Mouse (Mus musculus): ENCODE measurements at regions not wholly inside any gene's neighbourhood (a gene's known extent, or its start where the extent isn't known, plus 50 kb on each side); places are given as distances from the start of the nearest gene placed in this dataset.

DNA sequence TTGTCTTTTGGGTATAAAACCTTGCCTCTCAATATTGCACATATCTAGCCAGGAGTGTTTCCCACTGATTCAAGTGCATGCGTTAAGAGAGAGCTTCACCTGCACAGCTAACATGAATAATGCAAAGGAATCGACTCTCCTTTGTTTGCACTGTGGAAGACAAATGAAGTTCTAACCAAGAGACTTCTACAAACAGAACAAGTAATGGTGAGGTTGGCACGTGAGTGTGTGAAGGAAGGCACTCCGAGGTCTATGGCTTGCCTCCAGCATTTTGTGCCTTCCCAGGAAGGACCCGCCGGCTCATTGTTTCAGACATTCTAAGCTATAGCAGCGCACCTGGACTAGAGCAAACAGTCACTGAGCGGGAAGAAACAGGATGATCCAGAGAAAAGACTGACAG, 238.5 kb upstream of the Gm5148 start:
- no peak for DNase-seq

DNA sequence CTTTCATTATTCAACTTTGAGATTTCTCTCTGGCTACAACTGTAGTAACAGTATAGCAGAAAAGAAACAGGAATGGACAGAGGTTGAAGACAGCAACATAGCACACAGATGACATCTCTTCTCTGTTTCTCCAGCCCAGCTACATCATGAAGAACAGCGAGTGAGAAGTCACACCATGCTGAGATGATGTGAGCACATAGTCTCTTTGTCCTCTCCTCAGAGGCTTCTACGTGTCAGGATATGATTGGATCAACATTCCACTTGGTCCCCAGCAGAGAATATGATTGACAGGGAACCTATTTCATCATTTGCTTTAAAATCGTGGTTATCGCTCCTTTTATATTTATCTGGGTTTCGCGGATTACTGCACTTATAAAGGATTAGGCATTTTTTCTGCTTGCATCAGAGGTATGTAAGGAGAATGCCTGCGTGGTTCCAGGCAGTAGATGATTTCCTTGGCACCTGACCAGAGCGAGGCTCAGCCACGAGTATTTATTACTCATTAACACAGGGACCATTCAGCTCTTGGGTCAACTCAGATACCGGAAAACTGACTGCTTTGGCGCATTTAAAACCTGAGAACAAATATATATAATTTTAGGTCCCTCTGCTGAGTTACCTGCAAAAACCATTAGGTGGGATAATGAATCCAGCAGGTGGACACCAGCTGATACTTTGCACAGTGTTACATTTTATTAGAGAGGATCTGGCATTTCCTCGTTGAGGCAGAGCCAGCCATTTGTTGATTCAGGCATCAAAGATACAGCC, 237.9 kb upstream of the Gm5148 start:
- DNase-seq = no peak

DNA sequence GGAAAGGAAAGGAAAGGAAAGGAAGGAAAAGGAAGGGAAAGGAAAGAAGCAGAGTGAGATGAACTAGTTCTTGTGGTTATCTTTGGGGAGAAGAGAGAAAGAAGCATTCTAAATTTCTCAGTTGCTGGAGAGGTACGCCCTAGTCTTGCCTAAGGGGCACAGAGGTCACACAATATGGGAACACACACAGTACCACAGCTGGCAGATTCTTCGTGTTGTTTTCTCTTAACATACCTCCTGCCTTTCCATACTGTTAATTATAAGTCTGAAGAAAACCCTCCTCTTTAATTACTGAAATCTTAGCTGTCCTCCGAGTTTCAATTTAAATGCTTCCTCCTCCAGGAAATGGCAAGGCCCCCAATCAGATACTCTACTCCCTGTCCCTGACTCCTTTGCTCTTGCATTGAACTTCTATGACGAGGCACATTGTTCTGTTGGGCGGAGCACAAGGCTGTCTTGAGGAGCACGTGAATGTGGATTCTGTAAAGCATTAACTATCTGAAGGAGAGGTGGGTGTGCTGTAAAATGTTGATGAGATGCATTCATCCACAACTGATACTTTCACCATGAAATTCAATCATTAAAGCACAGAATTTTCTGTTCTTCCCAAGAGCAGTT, 234.2 kb upstream of the Gm5148 start:
- DNase-seq = no peak

DNA sequence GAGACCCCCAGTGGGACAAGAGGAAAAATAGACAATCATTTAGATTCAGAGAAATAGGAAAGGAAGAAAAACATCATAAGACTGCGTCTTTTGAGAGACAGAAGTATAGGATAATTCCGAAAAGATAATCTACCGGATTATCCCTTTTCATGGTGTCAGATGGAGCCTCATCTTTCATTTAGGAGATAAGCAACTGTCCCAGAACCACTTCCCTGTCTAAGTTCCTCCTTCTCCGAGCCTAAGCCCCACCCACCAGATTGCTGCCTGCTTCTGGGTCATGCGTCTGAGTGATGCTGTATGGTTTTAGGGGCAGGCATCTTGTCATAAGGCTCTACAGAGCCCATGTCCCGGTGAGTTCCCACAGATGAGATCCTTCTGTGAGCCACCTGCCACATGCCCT, 232.3 kb upstream of the Gm5148 start:
- no peak for DNase-seq

DNA sequence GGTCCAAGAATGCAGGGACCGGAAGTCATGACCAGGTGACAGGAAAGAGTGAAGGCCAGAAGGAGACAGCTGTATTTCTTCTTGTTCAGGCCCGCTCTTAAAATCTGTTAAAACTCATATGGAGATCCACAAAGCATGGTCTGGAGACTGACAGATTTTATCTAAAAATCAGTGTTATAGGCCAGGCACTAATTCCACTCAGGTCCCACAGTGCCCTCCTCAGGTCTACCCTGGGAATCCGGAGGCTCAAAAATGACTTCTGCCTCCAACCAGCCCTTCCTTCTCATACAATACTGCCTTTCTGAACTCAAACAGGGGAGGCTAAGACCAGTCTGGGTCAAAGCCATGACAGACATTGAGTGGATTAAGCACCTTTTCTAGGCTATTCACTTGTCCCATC, 228.6 kb upstream of the Gm5148 start:
- no peak for DNase-seq

DNA sequence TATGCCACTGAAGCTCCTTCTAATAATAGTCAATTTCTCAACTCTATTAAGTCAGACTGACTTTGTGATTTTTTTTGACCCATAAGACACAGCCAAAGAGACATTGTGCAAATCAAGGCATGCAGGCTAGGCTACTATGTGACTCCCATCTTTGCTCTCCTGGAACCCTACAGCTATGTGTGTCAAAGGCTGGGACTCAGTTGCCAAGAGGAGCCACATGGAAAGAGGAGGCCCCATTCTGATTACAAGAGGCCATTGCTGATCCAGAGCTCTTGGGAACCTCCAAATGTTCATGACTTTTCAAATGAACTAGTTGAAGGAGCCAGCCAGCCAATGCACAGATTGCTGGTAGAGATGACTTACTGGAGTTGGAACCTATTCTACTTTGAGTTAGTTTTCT, 228.0 kb upstream of the Gm5148 start:
- no peak for DNase-seq

DNA sequence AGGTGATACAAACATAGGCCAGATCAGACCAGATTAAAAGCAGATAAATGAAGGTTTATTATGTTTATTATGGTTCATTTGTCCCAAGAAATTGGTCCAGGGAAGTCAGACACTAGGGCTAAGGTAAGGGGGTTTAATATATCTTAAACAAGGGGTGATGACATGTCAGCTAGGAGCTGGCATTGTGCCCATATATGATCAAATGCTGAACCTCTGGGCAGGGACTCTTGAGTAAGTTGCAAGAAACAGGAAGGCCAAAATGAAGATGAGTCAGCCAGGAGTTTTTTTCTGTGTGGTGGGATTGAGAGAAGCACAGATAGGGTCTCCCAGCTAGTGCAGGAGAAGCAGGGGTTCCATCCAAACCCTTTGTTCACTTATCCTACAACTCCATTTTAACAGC, 219.4 kb upstream of the Gm5148 start:
- DNase-seq = no peak

DNA sequence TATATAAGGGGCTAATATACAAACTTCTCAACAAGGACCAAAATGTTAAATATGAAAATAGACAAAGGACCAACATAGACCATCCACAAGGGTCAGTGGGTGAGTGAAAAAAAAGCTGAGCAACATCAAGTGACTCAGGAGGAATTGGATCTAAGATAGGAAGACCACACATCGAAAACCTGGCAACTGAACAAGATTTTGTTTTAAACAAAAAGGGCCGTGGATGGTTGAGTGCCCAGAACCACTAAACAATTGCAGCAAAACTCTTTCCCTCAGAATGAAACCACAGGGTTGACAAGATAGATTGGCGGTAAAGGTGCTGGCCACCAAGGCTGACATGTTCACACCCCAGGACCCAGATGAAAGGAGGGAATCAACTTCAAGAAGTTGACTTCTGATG, 215.7 kb upstream of the Gm5148 start:
- DNase-seq = no peak

DNA sequence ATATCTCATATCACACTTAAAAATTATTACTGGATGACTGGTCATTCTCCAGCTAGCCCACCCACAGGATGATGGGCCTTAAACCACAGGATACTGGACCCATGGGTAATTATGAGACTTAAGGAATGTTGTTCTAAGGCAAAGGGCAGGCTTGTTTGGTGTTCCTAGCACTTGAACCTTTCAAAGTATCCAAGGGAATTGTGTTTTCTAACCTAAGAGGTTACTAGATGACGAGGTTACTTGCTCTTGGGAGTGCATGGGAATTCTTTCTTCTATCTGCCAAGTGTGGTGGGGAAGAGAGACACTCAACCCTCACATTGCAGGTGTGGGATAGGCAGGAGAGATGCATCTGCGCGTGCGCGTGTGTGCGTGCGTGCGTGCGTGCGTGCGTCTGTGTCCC, 214.6 kb upstream of the Gm5148 start:
- no peak for DNase-seq

DNA sequence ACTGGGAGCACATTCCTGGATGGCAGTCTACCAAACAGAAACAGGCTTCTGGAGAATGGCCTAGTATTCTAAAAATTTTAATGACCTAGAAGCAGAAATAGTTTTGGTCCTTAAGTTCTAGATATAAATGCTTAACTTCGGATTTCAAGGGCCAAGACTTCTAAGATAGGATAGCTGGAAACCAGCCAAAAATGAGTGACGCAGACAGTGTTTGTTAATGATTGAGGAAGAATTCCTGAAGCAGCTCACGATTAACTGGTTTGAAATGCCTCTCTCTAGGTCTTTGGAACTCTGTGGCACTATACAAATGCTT, 213.9 kb upstream of the Gm5148 start:
- no peak for DNase-seq

DNA sequence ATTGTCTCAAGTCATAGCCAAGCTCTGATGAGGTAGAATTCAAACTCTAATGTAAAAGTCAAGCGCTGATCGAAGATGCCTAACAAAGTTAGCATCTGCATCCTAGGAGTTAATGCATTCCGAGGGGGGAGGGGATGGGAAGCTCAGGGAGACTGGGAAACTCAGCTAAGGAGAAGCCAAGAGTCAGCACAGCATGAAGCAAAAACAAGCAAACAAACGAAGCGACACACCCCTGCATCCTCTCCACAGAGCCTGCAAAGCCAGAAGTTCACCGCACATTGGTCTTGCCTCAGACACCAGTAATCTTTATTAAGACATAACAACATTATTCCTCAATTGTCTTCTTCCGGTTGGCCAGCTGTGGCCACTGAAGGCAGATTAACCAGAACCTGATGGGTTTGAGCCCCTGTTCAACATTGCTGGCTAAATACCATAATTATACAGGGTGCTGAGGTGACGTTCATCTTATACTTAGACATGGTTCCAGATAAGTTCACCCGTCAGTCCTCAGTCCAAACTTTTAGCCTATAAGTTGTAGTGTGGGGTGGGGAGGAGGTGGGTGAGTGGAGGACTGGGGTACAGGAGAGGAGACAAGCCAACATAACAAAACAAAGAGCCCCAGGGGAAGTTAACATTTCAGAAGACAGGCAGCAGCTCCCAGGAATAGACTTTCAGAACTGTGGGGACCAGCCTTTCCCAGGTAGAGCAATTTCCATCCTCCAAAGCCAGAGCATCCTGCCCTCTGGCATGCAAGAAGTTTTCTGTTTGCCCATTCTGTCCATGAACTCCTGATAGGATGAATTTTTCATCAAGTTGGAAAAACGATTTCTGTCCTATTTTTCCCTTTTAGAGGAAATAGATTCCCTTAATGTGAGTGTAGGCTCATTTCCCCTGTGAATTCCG, 213.3 kb upstream of the Gm5148 start:
- no peak for DNase-seq

DNA sequence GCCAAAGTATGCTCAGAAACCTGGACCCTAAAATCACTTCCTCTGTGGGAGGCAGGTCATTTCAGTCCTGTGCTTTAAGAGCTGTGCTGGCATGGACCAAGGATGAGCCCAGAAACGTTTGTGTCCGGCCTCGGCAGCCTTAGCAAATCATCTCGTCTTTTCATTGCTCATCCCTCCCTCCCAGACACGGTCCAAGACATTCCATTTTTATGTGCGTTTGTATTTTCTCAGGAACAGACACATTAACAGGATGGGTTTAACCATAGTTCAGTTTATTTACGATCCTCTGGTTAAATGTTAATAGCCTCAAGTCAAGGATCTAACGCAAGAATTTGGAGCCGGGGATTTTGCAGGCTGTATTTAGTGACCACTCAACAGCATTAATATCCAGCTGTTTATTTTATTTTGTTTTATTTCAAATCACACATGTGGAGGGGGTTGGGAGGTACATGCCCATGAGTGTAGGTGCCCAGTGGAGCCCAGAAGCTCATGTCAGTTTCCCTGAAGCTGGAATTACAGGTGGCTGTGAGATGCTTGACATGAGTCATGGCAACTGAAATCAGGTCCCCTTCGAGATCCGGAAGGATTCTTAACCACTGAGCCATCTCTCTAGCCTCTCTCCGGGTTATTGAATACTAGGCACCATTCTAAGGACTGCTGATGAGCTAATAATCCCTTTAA, 212.1 kb upstream of the Gm5148 start:
- DNase-seq = no peak

DNA sequence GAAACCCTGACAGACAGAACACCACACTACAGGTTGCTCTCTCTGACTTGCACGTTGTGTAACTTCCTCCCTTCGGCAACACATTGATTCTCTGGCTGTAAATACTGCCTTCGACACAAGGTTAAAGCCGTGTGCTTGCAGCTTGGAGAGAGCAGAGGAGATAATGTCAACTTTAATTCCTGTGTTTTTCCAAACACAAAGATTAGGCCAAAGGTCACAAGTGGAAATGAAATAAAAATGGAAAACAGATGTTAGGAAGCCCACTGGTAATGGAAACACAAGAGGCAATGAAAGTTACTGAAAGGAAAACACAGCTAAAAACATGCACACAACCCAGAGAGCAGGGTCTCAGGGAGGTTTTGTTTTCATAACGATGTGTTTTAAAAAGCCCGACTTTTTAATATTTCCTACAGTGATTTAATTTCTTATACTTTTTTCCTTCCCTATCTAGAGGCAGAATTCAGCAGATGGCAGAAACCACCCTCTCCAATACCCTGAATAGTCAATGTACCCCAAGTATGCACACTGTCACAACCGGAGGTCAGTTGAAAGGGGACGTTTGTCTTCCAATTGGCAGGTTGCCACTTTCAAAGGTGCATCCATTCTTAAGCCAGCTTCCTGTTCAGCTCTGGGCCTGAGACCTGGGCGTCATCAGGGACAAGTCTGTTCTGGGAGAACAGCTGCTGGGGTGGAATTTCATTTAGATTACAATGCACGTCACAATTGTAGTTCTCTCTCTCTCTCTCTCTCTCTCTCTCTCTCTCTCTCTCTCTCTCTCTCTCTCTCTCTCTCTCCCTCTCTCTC, 210.8 kb upstream of the Gm5148 start:
- DNase-seq = no peak

DNA sequence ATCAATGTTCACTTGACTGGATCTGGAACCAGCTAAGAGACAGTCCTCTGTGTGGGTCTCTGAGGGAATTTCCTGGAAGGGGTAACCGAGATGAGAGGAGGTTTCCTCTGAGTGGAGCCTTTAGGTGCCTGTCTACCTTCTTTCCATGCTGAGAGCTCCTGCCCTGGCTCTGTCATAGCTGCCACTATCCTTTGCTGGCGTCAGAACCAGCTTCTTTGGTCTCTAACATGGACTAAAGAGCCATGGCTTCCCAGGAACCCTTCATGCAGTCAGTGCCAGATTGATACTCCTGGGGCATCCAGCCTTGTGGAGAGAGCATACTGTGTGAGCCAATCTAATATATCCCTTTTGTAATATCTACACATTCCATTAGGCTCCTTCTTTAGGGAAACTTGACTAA, 209.9 kb upstream of the Gm5148 start:
- no peak for DNase-seq

DNA sequence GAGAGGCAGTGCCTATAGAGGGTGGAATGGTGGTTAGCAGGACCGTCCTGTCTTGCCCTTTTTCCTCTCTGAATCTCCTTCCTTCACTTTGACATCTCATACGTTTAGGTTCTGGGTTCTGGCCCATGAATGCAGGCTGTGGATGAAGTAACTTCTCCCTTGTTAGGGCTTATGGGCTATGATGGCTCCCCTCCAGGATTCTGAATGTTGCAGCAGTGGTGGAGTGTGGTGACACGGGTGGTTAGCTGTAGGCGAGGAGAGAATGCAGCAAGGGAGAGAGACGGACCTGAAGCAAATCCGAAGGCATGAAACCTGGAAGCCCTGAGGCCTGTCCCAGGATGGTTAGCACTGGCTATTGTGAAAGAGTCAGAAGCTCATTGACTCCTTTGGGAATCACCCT, 204.4 kb upstream of the Gm5148 start:
- no peak for DNase-seq

DNA sequence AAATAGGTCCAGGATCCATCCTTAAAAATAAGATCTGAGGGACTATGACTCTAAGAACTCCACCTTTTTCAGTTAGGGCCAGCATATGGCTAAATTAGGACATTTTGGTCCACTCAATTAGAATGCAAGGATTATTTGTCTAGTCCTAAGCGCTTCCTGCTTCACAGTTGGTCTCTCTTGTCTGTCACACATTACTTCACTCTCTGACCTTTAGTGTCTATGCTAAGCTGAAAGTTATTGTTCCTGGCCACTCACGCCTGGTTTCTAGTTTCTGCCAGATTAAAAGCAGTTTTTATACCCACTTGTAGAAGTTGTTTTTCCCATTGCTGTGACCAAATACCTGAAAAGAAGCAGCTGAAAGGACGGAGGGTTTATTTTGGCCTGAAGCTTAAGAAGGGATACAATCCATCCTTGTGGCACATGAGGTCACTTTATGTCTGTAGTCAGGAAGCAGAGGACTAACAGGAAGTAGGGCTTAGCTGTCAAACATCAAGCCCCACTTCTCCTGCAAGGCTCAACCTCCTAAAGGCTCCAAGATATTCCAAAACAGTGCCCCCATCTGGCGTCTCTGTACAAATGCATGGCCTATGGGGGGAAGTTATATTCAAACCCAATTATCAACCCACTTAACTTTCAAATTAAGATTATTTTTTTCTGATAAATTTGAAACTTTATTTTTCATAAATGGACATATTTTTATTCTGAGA, 195.3 kb upstream of the Gm5148 start:
- no peak for DNase-seq

DNA sequence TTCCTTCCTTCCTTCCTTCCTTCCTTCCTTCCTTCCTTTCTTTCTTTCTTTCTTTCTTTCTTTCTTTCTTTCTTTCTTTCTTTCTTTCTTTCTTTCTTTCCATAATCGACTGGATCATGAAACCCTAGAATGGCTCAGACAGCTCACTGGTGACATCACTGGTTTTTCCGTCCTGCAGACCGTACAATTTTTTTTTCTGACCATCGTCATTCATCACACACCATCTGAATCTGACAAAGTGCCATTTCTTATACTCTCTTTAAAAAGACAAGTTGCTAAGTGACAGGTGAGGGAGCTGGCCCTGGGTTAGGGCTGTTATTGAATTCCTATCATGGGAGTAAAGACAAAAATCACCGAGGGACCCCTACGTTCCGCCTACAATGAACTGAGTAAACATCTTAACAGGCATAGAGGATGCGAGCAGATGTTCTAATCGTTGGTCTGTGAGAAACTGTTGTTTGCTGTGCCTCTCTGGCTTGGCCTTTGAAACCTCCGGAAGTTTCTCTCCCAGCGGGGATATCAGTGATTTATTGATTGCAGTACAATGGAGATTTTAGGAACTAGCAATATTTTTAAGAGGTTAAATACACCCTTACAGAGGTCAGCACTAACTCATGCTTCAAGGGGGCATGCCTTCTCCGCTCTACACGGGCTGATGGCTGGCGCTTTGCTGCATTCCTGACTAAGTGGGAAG, 192.6 kb upstream of the Gm5148 start:
- no peak for DNase-seq

DNA sequence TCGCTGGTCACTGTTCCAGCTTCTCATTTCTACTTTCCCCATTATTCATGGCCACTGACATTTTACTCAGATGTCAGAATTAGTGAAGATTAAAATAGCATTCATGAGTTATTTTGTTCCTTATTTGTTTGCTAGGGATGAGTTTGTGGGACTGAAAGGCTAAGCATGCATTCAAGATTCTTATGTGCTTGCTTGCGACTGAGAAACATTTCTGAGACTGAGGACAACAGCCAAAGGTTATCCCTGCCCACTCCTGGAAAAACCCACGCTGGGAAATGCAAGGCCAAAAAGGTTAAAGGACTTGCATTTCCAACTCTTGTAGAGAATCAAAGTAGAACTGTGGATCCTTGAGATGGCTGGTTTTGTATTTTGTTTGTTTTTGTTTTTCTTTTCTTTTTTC, 192.0 kb upstream of the Gm5148 start:
- no peak for DNase-seq

DNA sequence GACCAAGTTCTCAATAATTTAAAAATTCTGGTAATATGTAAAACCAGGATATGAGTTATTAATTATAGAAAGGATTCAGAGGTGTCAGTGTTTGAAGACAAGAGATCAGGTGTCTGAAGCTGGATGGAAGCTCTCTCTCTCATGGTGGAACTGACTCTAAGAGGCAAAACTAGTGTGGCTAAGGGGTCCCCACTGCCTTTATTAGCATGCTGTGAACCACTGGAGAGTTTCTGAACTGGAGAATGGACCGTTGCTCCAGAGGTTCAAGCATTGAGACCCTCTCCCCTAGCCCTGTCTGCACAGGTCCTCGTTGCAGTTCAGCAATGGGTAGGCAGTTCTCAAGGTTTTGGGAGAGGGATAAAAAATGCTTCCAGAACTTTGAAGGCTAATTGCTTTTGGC, 191.4 kb upstream of the Gm5148 start:
- DNase-seq = no peak

DNA sequence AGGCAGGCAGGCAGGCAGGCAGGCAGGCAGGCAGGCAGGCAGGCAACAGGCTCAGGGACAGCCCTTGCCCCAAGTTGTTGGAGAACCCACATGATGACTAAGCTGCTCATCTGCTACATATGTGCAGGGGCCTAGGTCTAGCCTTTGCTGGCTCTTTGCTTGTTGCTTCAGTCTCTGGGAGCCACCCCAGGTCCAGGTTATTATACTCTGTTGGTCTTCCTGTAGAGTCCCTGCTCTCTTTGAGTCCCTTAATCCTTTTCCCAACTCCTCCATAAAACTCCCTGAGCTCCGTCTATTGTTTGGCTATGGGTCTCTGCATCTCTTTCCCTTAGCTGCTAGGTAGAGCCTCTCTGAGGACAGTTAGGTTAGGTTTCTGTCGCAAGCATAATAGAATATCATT, 189.8 kb upstream of the Gm5148 start:
- DNase-seq = no peak

DNA sequence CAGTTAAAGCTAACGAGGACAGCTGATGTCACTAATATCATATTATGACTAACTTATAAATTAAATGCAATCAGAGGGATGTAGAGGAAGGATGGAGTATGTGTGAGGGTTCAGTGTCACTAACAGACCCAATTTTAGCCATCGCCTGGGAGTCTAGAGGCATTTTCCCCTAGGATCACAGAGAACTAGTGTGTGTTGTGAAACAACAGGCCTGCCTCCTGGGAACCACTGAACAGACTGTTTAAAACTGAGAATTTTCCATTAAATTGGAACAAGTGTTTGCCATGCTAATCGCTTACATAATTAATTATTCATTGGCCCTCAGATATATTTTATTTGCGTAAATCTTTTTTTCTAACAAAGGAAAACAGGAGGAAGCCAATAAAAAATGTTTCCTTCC, 185.5 kb upstream of the Gm5148 start:
- DNase-seq = no peak

Measured in liver (tissue).